Mouse (Mus musculus) bone marrow macrophage, adult 2 months (primary cell): ENCODE data around the gene 2310034G01Rik.

ENCODE experiments used
- CTCF ChIP-seq: IDR thresholded peaks from 2 replicates; pipeline ENCODE4 v1.5.1; 2012; ENCODE audit warnings: low read depth, mild to moderate bottlenecking, low read length, moderate library complexity
- POLR2A ChIP-seq: IDR thresholded peaks from 2 replicates; pipeline ENCODE4 v1.6.1; 2012; ENCODE audit warnings: mild to moderate bottlenecking, low read depth, low read length, borderline replicate concordance

GRCm38 (mm10) chr19:46394712-46395108 is 44.6 kb upstream of the 2310034G01Rik start:
- TF ChIP-seq POLR2A (no peak), CTCF (no peak)
